Mouse (Mus musculus): ENCODE measurements around the gene Gdf7. TPM values are rescaled to one million over a fixed set of nuclear protein-coding genes. Genes with fewer than 3 reads are reported as not detected.

Gene Gdf7
- not detected for total RNA-seq (2023)

GRCm38 (mm10) chr12:8301841-8302431, at the start of gene Gdf7:
Gene Gdf7 (minus strand): TSS chr12:8301954.

GRCm38 (mm10) chr12:8313270-8313771, 11.6 kb upstream of the Gdf7 start, which contains the start of gene Hs1bp3:
Gene Hs1bp3 (plus strand): TSS chr12:8313432.

Other genes with a start within 250 kb of the Gdf7 start
- gene Ldah, start 93.8 kb downstream of the Gdf7 start, total RNA-seq (2023), result 10 to 100 TPM; 26.6 to 29.7 TPM
- gene Hs1bp3, start 11.5 kb upstream of the Gdf7 start, total RNA-seq (2023), result 10 to 100 TPM; 10.9 to 11.0 TPM
- 1,000 to 10,000 TPM in 1 of 2 experiments, 100 to 1,000 TPM in 1; 955 to 1,489 TPM for gene Rhob, start 198.1 kb upstream of the Gdf7 start, total RNA-seq (2023)